Mouse (Mus musculus) megakaryocyte, embryonic 14.5 days (primary cell): ENCODE data around the gene Surf1. TPM values are rescaled to one million over a fixed set of nuclear protein-coding genes. Genes with fewer than 3 reads are reported as not detected.

Source experiments
- H3K27me3 ChIP-seq: replicated peaks from 2 replicates; pipeline ENCODE3; 2012; ENCODE audit warnings: inconsistent platforms
- H3K36me3 ChIP-seq: replicated peaks from 2 replicates; pipeline ENCODE3; 2012; ENCODE audit warnings: low read length, inconsistent platforms, mixed read lengths
- H3K4me1 ChIP-seq: 2 replicates; pipeline ENCODE4 v1.6.1; 2012; ENCODE audit warnings: inconsistent platforms
- H3K4me3 ChIP-seq: replicated peaks from 2 replicates; pipeline ENCODE3; 2012; ENCODE audit warnings: moderate library complexity, mild to moderate bottlenecking, inconsistent platforms
- H3K9me3 ChIP-seq: 2 replicates; pipeline ENCODE4 v1.6.1; 2012; ENCODE audit warnings: inconsistent platforms
- FLI1 ChIP-seq: IDR thresholded peaks from 2 replicates; pipeline ENCODE4 v1.6.1; 2012; ENCODE audit warnings: low read length, inconsistent platforms, mixed read lengths
- GATA1 ChIP-seq: IDR thresholded peaks from 3 replicates; pipeline ENCODE4 v1.6.1; 2012; ENCODE audit warnings: mixed read lengths, low read length, inconsistent platforms, borderline replicate concordance
- polyA plus RNA-seq: library from polyadenylated mRNA; stranded (reverse); fragments of >175 nt; gene quantifications from 2 replicates; pipeline ENCODE4 v1.2.3, GENCODE M21; 2012; ENCODE audit warnings: low replicate concordance; ENCODE audit not compliant: insufficient read depth

Gene Surf1
- polyA plus RNA-seq, 1 experiment, result 22.6 TPM

- peaks cover 67% of the 10 kb centered on the region for H3K36me3 ChIP-seq
- H3K27me3 ChIP-seq, result no peaks in the 10 kb centered on the region
- H3K4me1 ChIP-seq, result peaks cover 87% of the 10 kb centered on the region
- H3K9me3 ChIP-seq, result no peaks in the 10 kb centered on the region
- TF ChIP-seq GATA1, result no peak
- no peak for TF ChIP-seq FLI1
- peak overlapping the region; percentile 100 for H3K4me3 ChIP-seq
These were observed 5.2 kb downstream of the Surf1 start for GRCm38 (mm10) chr2:26910994-26911765.

DNA sequence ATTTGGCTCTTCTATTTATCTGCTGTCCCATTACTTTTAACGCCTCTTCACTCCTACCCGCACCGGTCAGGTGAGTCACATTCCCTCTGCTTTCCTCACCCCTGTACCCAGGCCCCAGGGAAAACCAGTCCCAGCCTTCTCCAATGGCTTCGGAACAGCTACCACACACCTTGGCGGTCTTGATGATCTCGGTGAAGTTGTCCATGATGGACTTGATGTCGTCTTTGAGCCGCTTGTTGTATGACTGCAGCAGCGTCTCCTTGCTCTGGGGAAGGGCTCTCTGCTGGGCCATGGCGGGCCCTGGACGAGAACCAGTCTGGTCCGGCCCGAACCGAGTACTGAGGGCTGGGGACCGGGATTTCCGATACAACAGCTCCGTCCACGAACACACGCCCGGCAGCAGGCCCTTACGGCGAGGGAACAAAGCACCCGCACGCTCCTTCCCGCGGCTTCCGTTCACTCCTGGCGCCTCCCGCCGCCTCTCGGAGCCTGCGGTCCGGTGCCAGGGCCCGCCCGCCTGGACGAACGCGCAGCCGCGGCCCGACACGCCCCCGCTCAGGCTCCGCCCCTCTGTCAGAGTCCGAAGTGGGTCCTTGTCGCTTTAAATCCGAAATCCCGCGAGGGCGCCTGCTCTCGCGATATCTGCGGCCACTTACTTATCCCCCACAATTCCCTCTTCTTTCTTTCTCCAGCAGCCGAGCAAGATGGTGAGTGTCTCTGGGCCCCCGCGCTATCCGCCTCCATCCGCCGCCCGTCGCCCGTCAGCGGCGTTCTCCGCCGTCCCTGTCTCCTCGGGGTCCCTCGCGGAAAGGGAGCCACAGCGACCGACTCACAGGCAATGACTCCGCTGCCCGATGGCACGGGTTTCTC lies 6.0 kb downstream of the Surf1 start, which contains the start of the genes Med22 and Rpl7a:
Gene Med22, minus strand, starts transcription at position 554 of the 870 bp plus-strand sequence.
Gene Rpl7a, plus strand, starts transcription at position 641 of the 870 bp plus-strand sequence.
- no peak for TF ChIP-seq FLI1
- no peak for TF ChIP-seq GATA1
- Histone ChIP-seq H3K4me1 (peaks cover 87% of the 10 kb centered on the region), H3K36me3 (peaks cover 75% of the 10 kb centered on the region), H3K27me3 (no peaks in the 10 kb centered on the region), H3K4me3 (peak within 1 kb of the TSS; percentile 100), H3K9me3 (no peaks in the 10 kb centered on the region)

DNA sequence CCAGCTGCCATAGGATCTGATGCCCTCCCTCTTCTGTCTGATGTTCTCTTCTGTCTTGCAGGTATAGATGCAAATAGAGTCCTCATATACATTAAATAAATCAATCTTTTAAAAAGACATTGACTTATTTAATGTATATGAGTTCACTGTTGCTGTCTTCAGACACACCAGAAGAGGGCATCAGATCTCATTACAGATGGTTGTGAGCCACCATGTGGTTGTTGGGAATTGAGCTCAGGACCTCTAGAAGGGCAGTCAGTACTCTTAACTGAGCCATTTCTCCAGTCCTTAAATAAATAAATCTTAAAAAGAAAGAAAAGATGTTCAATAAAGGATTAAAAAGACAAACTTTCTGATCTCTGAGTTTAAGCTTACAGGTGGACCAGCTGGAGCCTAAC lies 6.9 kb downstream of the Surf1 start:
- Histone ChIP-seq H3K36me3 (peaks cover 78% of the 10 kb centered on the region), H3K4me1 (peaks cover 87% of the 10 kb centered on the region), H3K9me3 (no peaks in the 10 kb centered on the region), H3K27me3 (no peaks in the 10 kb centered on the region), H3K4me3 (peak overlapping the region; percentile 100)
- TF ChIP-seq FLI1, result no peak

DNA sequence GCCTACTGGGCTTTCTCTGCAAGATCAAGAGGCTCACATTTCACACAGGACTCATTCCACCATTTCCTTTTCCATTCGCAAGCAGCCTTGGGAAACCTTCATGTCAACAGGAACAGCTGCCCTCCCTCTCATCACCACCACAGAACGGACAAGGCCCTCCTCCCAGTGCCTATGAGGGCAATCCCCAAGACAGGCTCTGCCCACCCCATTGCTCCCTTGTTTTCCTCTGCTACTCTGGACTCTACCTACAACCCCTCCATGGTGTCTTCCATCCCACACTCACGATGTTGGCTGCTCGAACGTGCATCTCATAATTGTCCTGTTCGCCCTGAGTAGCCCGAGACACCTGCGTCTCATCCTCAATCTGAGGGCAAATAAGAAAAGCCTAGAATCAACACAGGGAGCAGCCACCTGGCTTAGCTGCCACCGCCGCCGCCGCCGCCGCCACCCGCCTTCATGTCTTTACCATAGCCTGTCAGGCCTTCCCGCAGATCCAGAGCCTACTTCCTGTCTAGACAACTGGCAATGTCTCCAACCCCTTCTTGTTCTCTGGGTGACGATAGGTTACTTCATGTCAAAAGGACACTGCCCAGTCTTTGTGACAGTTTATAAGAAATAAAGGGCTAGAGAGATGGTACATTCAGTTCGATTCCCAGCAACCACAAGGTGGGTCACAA lies 7.5 kb downstream of the Surf1 start:
- TF ChIP-seq FLI1, result no peak
- TF ChIP-seq GATA1, result no peak
- Histone ChIP-seq H3K36me3 (peaks cover 73% of the 10 kb centered on the region), H3K4me3 (peak overlapping the region; percentile 100), H3K27me3 (no peaks in the 10 kb centered on the region), H3K9me3 (no peaks in the 10 kb centered on the region), H3K4me1 (peaks cover 87% of the 10 kb centered on the region)

DNA sequence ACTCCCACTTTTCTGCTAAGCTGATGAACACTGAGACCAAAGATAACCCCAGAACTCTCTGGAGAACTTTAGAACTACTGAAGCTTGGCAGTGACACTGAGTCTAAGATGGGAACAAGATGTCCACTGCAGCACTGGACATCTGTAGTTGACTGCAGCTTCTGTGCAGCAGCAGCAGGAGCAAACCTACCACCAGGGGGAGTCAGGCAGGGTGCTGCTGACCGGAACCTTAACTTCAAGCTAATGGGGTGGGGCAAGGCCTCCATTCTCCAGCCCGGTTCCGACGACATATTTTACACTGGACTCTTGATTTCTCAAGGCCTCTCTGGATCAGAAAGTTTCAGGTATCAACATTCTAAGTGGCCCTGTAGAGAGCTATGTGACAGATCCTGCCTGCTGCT lies 9.2 kb downstream of the Surf1 start:
- H3K4me1 ChIP-seq, result peaks cover 85% of the 10 kb centered on the region
- no peak overlapping the region for H3K4me3 ChIP-seq
- H3K27me3 ChIP-seq, result no peaks in the 10 kb centered on the region
- no peaks in the 10 kb centered on the region for H3K9me3 ChIP-seq
- H3K36me3 ChIP-seq, result peaks cover 56% of the 10 kb centered on the region
- no peak for TF ChIP-seq FLI1
- TF ChIP-seq GATA1, result no peak

- Histone ChIP-seq H3K36me3 (peaks cover 49% of the 10 kb centered on the region), H3K4me1 (peaks cover 85% of the 10 kb centered on the region), H3K4me3 (no peak overlapping the region), H3K27me3 (no peaks in the 10 kb centered on the region), H3K9me3 (no peaks in the 10 kb centered on the region)
- TF ChIP-seq FLI1 (no peak), GATA1 (no peak)
These were observed 9.9 kb downstream of the Surf1 start for GRCm38 (mm10) chr2:26906431-26906830.

- peaks cover 45% of the 10 kb centered on the region for H3K36me3 ChIP-seq
- H3K27me3 ChIP-seq, result no peaks in the 10 kb centered on the region
- H3K4me1 ChIP-seq, result peaks cover 86% of the 10 kb centered on the region
- H3K9me3 ChIP-seq, result no peaks in the 10 kb centered on the region
- no peak overlapping the region for H3K4me3 ChIP-seq
- TF ChIP-seq GATA1 (no peak), FLI1 (no peak)
These were observed 10.4 kb downstream of the Surf1 start for GRCm38 (mm10) chr2:26905936-26906335.

DNA sequence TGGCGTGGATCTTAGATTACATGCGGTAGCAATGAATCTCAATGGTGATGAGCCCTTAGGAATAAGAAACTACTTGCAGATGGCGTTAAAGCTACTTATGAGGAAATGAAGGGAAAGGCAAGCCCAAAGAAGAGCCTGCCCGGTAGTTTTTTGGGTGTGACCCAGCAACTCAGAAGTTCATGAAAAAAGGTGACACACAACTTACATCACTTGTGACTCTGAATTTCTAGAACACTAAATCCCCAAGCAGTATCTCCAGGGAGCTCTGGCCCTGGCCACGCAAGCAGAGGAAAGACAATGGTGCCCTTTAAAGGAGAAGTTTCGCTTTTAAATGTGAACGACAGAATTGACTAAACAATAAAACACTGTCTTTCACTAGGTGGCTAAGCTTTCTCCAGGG lies 13.0 kb downstream of the Surf1 start:
- Histone ChIP-seq H3K9me3 (no peaks in the 10 kb centered on the region), H3K4me3 (peak overlapping the region; percentile 96), H3K27me3 (no peaks in the 10 kb centered on the region), H3K36me3 (peaks cover 63% of the 10 kb centered on the region), H3K4me1 (peaks cover 82% of the 10 kb centered on the region)
- TF ChIP-seq GATA1 (no peak), FLI1 (no peak)

GRCm38 (mm10) chr2:26902467-26903220 lies 13.7 kb downstream of the Surf1 start, which contains the start of gene Surf6:
Gene Surf6, minus strand, starts transcription at chr2:26902879.
- Histone ChIP-seq H3K4me1 (peaks cover 75% of the 10 kb centered on the region), H3K27me3 (no peaks in the 10 kb centered on the region), H3K4me3 (peak within 1 kb of the TSS; percentile 96), H3K9me3 (no peaks in the 10 kb centered on the region), H3K36me3 (peaks cover 63% of the 10 kb centered on the region)
- peak; percentile 75; the same call in 1 of the 2 replicates for TF ChIP-seq FLI1
- TF ChIP-seq GATA1, result no peak
